Mouse (Mus musculus): ENCODE measurements around the gene Cachd1. TPM values are rescaled to one million over a fixed set of nuclear protein-coding genes. Genes with fewer than 3 reads are reported as not detected.

Gene Cachd1
- total and polyA plus RNA-seq, 3 experiments = 2.0 to 5.1 (median 3.5) TPM

- Histone ChIP-seq H3K27me3 (ENCODE audit: control insufficient read depth, insufficient read depth, low read length) (no peaks in the 10 kb centered on the region), H3K36me3 (ENCODE audit: control insufficient read depth, insufficient read depth, low read length) (no peaks in the 10 kb centered on the region), H3K27ac (no peak overlapping the region), H3K79me2 (replicated peaks; ENCODE audit: control insufficient read depth, insufficient read depth, low read length) (no peaks in the 10 kb centered on the region), H3K9ac (ENCODE audit: low read depth, low read length) (no peak overlapping the region), H3K4me1 (ENCODE audit: control insufficient read depth, insufficient read depth, low read length) (no peaks in the 10 kb centered on the region), H3K4me3 (no peak overlapping the region)
- no peak for TF ChIP-seq CTCF (IDR thresholded peaks at IDR 0.05)
- TF ChIP-seq POLR2A (IDR thresholded peaks at IDR 0.05; ENCODE audit: insufficient read depth, low read depth, low read length) = no peak
- no peak for TF ChIP-seq EP300 (IDR thresholded peaks at IDR 0.05; ENCODE audit: insufficient read depth, low read depth, low read length)
- no peak for DNase-seq
- intact Hi-C loops (cut with DNase I) = no loop called here
These were observed 117.3 kb downstream of the Cachd1 start for GRCm38 (mm10) chr4:100893739-100894138.

- 73% methylated on average over 2 of the region's 2 CpGs for WGBS
- Histone ChIP-seq H3K9ac (ENCODE audit: low read depth, low read length) (no peak overlapping the region), H3K4me3 (no peak overlapping the region), H3K27me3 (ENCODE audit: control insufficient read depth, insufficient read depth, low read length) (no peaks in the 10 kb centered on the region), H3K4me1 (ENCODE audit: control insufficient read depth, insufficient read depth, low read length) (no peaks in the 10 kb centered on the region), H3K36me3 (ENCODE audit: control insufficient read depth, insufficient read depth, low read length) (no peaks in the 10 kb centered on the region), H3K27ac (no peak overlapping the region), H3K79me2 (replicated peaks; ENCODE audit: control insufficient read depth, insufficient read depth, low read length) (no peaks in the 10 kb centered on the region)
- no peak for DNase-seq
- TF ChIP-seq EP300 (IDR thresholded peaks at IDR 0.05; ENCODE audit: insufficient read depth, low read depth, low read length) = no peak
- no peak for TF ChIP-seq CTCF (IDR thresholded peaks at IDR 0.05)
- TF ChIP-seq POLR2A (IDR thresholded peaks at IDR 0.05; ENCODE audit: insufficient read depth, low read depth, low read length) = no peak
- intact Hi-C loops (cut with DNase I) = no loop called here
These were observed 117.7 kb downstream of the Cachd1 start for GRCm38 (mm10) chr4:100894142-100894541.

GRCm38 (mm10) chr4:100896260-100897010 is 120.0 kb downstream of the Cachd1 start:
- intact Hi-C loops (cut with DNase I) = no loop called here

GRCm38 (mm10) chr4:100897943-100898342 is 121.5 kb downstream of the Cachd1 start:
- Histone ChIP-seq H3K4me3 (no peak overlapping the region), H3K4me1 (ENCODE audit: control insufficient read depth, insufficient read depth, low read length) (no peaks in the 10 kb centered on the region), H3K79me2 (replicated peaks; ENCODE audit: control insufficient read depth, insufficient read depth, low read length) (no peaks in the 10 kb centered on the region), H3K27ac (no peak overlapping the region), H3K36me3 (ENCODE audit: control insufficient read depth, insufficient read depth, low read length) (no peaks in the 10 kb centered on the region), H3K9ac (ENCODE audit: low read depth, low read length) (no peak overlapping the region), H3K27me3 (ENCODE audit: control insufficient read depth, insufficient read depth, low read length) (no peaks in the 10 kb centered on the region)
- intact Hi-C loops (cut with DNase I) = no loop called here
- TF ChIP-seq EP300 (IDR thresholded peaks at IDR 0.05; ENCODE audit: insufficient read depth, low read depth, low read length) (no peak), CTCF (IDR thresholded peaks at IDR 0.05) (no peak), POLR2A (IDR thresholded peaks at IDR 0.05; ENCODE audit: insufficient read depth, low read depth, low read length) (no peak)
- WGBS = over 99% methylated on average over 3 of the region's 3 CpGs
- DNase-seq = no peak

More at GRCm38 (mm10) chr4:100896260-100897010, 120.0 kb downstream of the Cachd1 start:
- Histone ChIP-seq H3K9ac (ENCODE audit: low read depth, low read length) (no peak overlapping the region), H3K27ac (no peak overlapping the region), H3K4me1 (ENCODE audit: control insufficient read depth, insufficient read depth, low read length) (no peaks in the 10 kb centered on the region), H3K79me2 (replicated peaks; ENCODE audit: control insufficient read depth, insufficient read depth, low read length) (no peaks in the 10 kb centered on the region), H3K27me3 (ENCODE audit: control insufficient read depth, insufficient read depth, low read length) (no peaks in the 10 kb centered on the region), H3K36me3 (ENCODE audit: control insufficient read depth, insufficient read depth, low read length) (no peaks in the 10 kb centered on the region), H3K4me3 (no peak overlapping the region)
- TF ChIP-seq POLR2A (IDR thresholded peaks at IDR 0.05; ENCODE audit: insufficient read depth, low read depth, low read length) (no peak), EP300 (IDR thresholded peaks at IDR 0.05; ENCODE audit: insufficient read depth, low read depth, low read length) (no peak), CTCF (IDR thresholded peaks at IDR 0.05) (no peak)
- no peak for DNase-seq
- 94% methylated on average over 8 of the region's 8 CpGs for WGBS

GRCm38 (mm10) chr4:100909694-100910340 is 133.3 kb downstream of the Cachd1 start:
- Histone ChIP-seq H3K36me3 (ENCODE audit: control insufficient read depth, insufficient read depth, low read length) (no peaks in the 10 kb centered on the region), H3K4me1 (ENCODE audit: control insufficient read depth, insufficient read depth, low read length) (peaks cover 2% of the 10 kb centered on the region; the same call in 1 of the 2 replicates), H3K4me3 (no peak overlapping the region), H3K79me2 (replicated peaks; ENCODE audit: control insufficient read depth, insufficient read depth, low read length) (no peaks in the 10 kb centered on the region), H3K27me3 (ENCODE audit: control insufficient read depth, insufficient read depth, low read length) (no peaks in the 10 kb centered on the region), H3K9ac (ENCODE audit: low read depth, low read length) (no peak overlapping the region), H3K27ac (no peak overlapping the region)
- 53% methylated on average over 9 of the region's 9 CpGs for WGBS
- no peak for DNase-seq
- intact Hi-C loops (cut with DNase I) = no loop called here
- TF ChIP-seq EP300 (IDR thresholded peaks at IDR 0.05; ENCODE audit: insufficient read depth, low read depth, low read length) (no peak), CTCF (IDR thresholded peaks at IDR 0.05) (no peak), POLR2A (IDR thresholded peaks at IDR 0.05; ENCODE audit: insufficient read depth, low read depth, low read length) (no peak)

Measured in heart, adult 2 months (tissue).